Mouse (Mus musculus) liver, embryonic 11.5 days (tissue): ENCODE results near the gene Mrpl58. TPM values are rescaled to one million over a fixed set of nuclear protein-coding genes. Genes with fewer than 3 reads are reported as not detected.
"Not testable (repeated sequence)": the region's sequence is repeated elsewhere in the genome, so short reads cannot be mapped to it uniquely, and the experiment has no call there.

Experiments used
- ATAC-seq: fragments of 200-750 bp; cut with Nextera tagmentation; replicated peaks from 2 replicates; pipeline ENCODE4 v1.8.0; 2017; ENCODE audit warnings: moderate number of reproducible peaks, mild to moderate bottlenecking, moderate TSS enrichment, moderate library complexity; ENCODE audit not compliant: low FRiP score
- DNase-seq: peaks from one replicate; pipeline ENCODE4 v3.0.0-alpha.2; 2017; ENCODE audit warnings: low spot score
- H3K27ac ChIP-seq: fragments of 300-500 bp; sonication (generic); 2 replicates; pipeline ENCODE4 v1.5.1; 2014; ENCODE audit warnings: mild to moderate bottlenecking, low read depth, low read length, control low read depth
- H3K27me3 ChIP-seq: fragments of 300-500 bp; sonication (generic); replicated peaks from 2 replicates; pipeline ENCODE4 v1.6.1; 2014; ENCODE audit warnings: low read length, mixed read lengths; ENCODE audit not compliant: control insufficient read depth, insufficient read depth
- H3K36me3 ChIP-seq: fragments of 300-500 bp; sonication (generic); 2 replicates; pipeline ENCODE4 v1.6.1; 2014; ENCODE audit warnings: mild to moderate bottlenecking, low read length, moderate library complexity, mixed read lengths; ENCODE audit not compliant: control insufficient read depth, insufficient read depth
- H3K4me1 ChIP-seq: fragments of 300-500 bp; sonication (generic); replicated peaks from 2 replicates; pipeline ENCODE4 v1.6.1; 2014; ENCODE audit warnings: low read length, mixed read lengths; ENCODE audit not compliant: control insufficient read depth, insufficient read depth
- H3K4me2 ChIP-seq: fragments of 300-500 bp; sonication (generic); 2 replicates; pipeline ENCODE4 v1.6.1; 2014; ENCODE audit warnings: mild to moderate bottlenecking, control low read depth, moderate library complexity
- H3K4me3 ChIP-seq: fragments of 300-500 bp; sonication (generic); 2 replicates; pipeline ENCODE4 v1.5.1; 2014; ENCODE audit warnings: low read depth, low read length, control low read depth
- H3K9ac ChIP-seq: fragments of 300-500 bp; sonication (generic); 2 replicates; pipeline ENCODE4 v1.6.1; 2014; ENCODE audit warnings: low read depth, low read length, control low read depth
- H3K9me3 ChIP-seq: fragments of 300-500 bp; sonication (generic); 2 replicates; pipeline ENCODE4 v1.6.1; 2016; ENCODE audit warnings: low read length, inconsistent platforms, mixed read lengths; ENCODE audit not compliant: control insufficient read depth
- WGBS: fragments of 180-500 bp; shearing (Covaris S2); extraction: QIAGEN DNeasy Blood & Tissue Kit; methylation state at CpG from one replicate; pipeline ENCODE4 v1.1.7; 2014; 5-methylcytosine and 5-hydroxymethylcytosine counted together
- polyA plus RNA-seq: library from polyadenylated mRNA; unstranded; fragments of >200 nt; fragmentation: Nextera tagmentation; extraction: Ambion mirVana; gene quantifications from 2 replicates; pipeline ENCODE4 v1.2.1, GENCODE M21; 2014

The Mrpl58 gene
- polyA plus RNA-seq, 1 experiment from 2014 or later: 165 TPM

GRCm38 (mm10) chr11:115377254-115377653 is 26.3 kb upstream of the Mrpl58 start:
- no peaks in the 10 kb centered on the region for H3K36me3 ChIP-seq

DNA sequence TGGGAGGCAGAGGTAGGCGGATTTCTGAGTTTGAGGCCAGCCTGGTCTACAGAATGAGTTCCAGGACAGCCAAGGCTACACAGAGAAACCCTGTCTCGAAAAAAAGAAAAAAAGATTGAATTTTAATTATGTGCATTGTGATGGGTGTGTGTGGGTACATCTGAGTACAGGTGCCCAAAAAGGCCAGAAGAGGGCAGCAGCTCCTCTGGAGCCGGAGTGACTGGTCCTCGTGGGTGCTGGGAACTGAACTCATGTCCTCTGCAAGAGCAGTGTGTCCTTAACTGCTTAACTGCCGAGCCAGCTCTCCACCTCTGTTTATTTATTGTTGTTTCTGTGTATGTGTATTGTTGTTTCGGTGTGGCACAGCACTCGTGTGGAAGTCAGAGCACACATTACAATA is 25.7 kb upstream of the Mrpl58 start:
- H3K9ac ChIP-seq: no peak overlapping the region
- H3K36me3 ChIP-seq: no peaks in the 10 kb centered on the region
- ATAC-seq (no peak), DNase-seq (no peak)
- WGBS: 85% methylated on average over 7 of the region's 7 CpGs
- H3K27ac ChIP-seq: no peak overlapping the region
- no peaks in the 10 kb centered on the region for H3K9me3 ChIP-seq
- H3K4me3 ChIP-seq: no peak overlapping the region
- H3K27me3 ChIP-seq: peaks cover 52% of the 10 kb centered on the region
- H3K4me1 ChIP-seq: peaks cover 4% of the 10 kb centered on the region; the same call in 1 of the 2 replicates
- H3K4me2 ChIP-seq: no peak overlapping the region

More at GRCm38 (mm10) chr11:115377254-115377653, 26.3 kb upstream of the Mrpl58 start:
- no peak for DNase-seq
- H3K4me3 ChIP-seq: no peak overlapping the region
- peaks cover 47% of the 10 kb centered on the region for H3K27me3 ChIP-seq
- ATAC-seq: no peak
- WGBS: 80% methylated on average over 4 of the region's 4 CpGs
- no peaks in the 10 kb centered on the region for H3K9me3 ChIP-seq
- H3K27ac ChIP-seq: no peak overlapping the region
- H3K4me2 ChIP-seq: no peak overlapping the region
- peaks cover 4% of the 10 kb centered on the region; the same call in 1 of the 2 replicates for H3K4me1 ChIP-seq
- H3K9ac ChIP-seq: no peak overlapping the region

- Histone ChIP-seq H3K9ac (no peak overlapping the region), H3K27me3 (peaks cover 38% of the 10 kb centered on the region), H3K4me3 (no peak overlapping the region; the same call in 1 of the 2 replicates), H3K36me3 (no peaks in the 10 kb centered on the region), H3K4me2 (peak overlapping the region; percentile 73), H3K27ac (no peak overlapping the region), H3K9me3 (no peaks in the 10 kb centered on the region), H3K4me1 (peaks cover 7% of the 10 kb centered on the region)
- ATAC-seq (no peak), DNase-seq (no peak)
- 28% methylated on average over 9 of the region's 9 CpGs for WGBS
Observed at GRCm38 (mm10) chr11:115381276-115381675, 22.3 kb upstream of the Mrpl58 start.

DNA sequence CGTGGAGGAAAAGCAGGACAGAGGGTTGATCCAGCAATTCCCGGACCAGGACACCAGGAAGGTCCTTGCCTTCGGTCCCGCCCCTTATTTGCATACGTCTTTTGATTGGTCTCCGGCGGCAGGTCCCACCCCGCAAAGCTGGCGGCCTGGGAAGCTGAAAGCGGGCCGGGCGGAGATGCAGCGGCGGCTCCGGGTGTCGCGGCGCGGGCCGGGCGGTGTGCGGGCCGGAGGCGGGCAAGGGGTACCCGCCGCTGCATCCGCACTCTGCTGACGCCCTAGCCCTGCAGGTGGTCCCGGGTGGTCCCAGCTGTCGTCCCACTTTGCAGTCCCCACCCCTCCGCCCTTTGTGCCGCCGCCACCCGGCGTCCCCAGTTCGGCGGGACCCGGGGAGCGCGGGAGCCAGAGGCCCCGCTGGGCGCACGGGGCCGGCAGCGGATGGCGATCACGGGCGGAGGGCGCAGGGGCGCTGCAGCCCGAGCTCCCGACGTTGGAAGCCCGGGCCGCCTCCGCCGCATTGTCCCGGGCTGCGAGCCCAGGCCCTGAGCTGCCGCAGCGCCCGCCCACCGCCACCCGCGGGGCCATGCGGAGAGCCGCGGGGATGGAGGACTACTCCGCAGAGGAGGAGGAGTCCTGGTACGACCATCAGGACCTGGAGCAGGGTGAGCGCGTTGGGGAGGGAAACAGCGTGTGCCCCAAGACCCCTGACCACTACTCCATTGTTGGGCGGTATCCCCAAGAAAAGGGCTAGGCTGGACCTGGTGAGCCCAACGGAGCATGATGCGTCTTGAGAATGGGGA is 21.6 kb upstream of the Mrpl58 start, which contains the start of gene Cdr2l:
Cdr2l (plus strand) TSS at position 174 of the 797 bp plus-strand sequence.
- Histone ChIP-seq H3K36me3 (no peaks in the 10 kb centered on the region), H3K4me1 (peaks cover 7% of the 10 kb centered on the region), H3K4me2 (peak within 1 kb of the TSS; percentile 73), H3K9ac (peak within 1 kb of the TSS; percentile 59), H3K9me3 (no peaks in the 10 kb centered on the region), H3K27ac (no peak within 1 kb of the TSS), H3K27me3 (peaks cover 38% of the 10 kb centered on the region), H3K4me3 (peak within 1 kb of the TSS; percentile 63)
- peak; percentile 81 for DNase-seq
- 1% methylated on average over 75 of the region's 76 CpGs for WGBS
- ATAC-seq: peak; percentile 71

DNA sequence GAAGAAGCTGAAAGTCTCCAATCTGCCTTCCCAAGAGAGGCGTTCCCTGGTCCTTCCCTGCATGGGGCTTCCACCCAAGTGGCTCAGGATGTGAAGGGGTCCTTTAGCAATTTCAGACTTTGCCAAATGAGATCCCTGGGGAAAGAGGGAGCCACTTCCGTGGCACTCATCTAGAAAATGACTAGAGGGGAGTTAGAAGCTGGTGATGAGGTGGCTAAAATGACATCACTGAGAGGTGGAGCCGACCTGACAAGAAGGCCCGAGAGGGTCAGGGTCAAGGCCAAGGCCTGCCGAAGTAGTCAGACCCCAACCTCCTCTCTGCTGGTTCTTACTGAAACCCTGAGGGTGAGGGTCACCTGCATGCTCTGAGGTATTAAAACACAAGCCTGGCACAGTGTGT is 20.7 kb upstream of the Mrpl58 start:
- peaks cover 38% of the 10 kb centered on the region for H3K27me3 ChIP-seq
- WGBS: 23% methylated on average over 5 of the region's 5 CpGs
- no peak for ATAC-seq
- H3K4me2 ChIP-seq: peak overlapping the region; percentile 73
- H3K9me3 ChIP-seq: no peaks in the 10 kb centered on the region
- DNase-seq: no peak
- H3K4me3 ChIP-seq: peak overlapping the region; percentile 63
- no peak overlapping the region for H3K9ac ChIP-seq
- no peak overlapping the region for H3K27ac ChIP-seq
- H3K36me3 ChIP-seq: no peaks in the 10 kb centered on the region
- peaks cover 7% of the 10 kb centered on the region for H3K4me1 ChIP-seq

- Histone ChIP-seq H3K9me3 (no peaks in the 10 kb centered on the region), H3K4me2 (peak overlapping the region; percentile 73), H3K4me1 (peaks cover 7% of the 10 kb centered on the region), H3K4me3 (peak overlapping the region; percentile 63; the same call in 1 of the 2 replicates), H3K27me3 (peaks cover 38% of the 10 kb centered on the region), H3K27ac (peak overlapping the region; percentile 28; the same call in 1 of the 2 replicates), H3K36me3 (no peaks in the 10 kb centered on the region), H3K9ac (no peak overlapping the region)
- WGBS: 60% methylated on average over 16 of the region's 16 CpGs
- DNase-seq (no peak), ATAC-seq (no peak)
Observed at GRCm38 (mm10) chr11:115383701-115384474, 19.7 kb upstream of the Mrpl58 start.

DNA sequence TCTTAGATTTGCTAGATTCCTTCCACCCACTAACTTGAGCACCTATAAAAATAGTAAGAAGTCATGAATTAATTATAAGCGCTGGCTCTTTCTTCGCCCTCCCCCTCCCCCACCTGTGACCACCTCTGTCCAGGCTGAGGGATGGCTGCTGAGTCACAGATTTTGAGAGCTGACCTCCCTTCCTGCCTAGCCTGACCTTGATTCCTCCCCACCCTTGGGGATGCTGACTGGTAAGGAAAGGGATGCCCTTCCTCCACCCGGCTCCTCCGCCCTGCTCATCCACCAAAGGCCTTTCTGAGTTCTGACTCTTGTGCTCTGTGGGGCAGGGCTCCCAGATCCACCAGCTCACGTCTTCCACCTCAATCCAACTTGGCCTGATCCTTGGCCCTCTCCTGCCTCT is 19.0 kb upstream of the Mrpl58 start:
- H3K4me3 ChIP-seq: no peak overlapping the region
- no peaks in the 10 kb centered on the region for H3K9me3 ChIP-seq
- H3K9ac ChIP-seq: no peak overlapping the region
- H3K36me3 ChIP-seq: no peaks in the 10 kb centered on the region
- H3K4me2 ChIP-seq: no peak overlapping the region
- 72% methylated on average over 5 of the region's 5 CpGs for WGBS
- no peak overlapping the region for H3K27ac ChIP-seq
- peaks cover 7% of the 10 kb centered on the region for H3K4me1 ChIP-seq
- no peak for ATAC-seq
- peaks cover 38% of the 10 kb centered on the region for H3K27me3 ChIP-seq
- DNase-seq: no peak

DNA sequence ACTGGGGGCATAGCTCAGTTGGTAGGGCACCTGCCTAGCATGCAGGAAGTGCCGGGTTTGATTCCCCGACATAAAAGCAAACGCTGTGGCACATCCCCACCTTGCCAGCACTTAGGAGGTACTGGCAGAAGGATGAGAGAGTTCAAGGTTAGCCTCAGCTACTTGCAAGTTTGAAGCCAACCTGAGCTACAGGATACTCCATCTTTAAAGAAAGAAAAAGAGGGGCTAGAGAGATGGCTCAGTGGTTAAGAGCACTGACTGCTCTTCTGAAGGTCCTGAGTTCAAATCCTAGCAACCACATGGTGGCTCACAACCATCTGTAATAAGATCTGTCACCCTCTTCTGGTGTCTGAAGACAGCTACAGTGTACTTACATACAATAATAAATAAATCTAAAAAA is 16.7 kb upstream of the Mrpl58 start:
- H3K9me3 ChIP-seq, H3K4me3 ChIP-seq, ATAC-seq, H3K4me1 ChIP-seq, H3K9ac ChIP-seq, DNase-seq, H3K36me3 ChIP-seq, H3K27ac ChIP-seq, H3K4me2 ChIP-seq: not testable (repeated sequence)
- H3K27me3 ChIP-seq: peaks cover 31% of the 10 kb centered on the region
- 76% methylated on average over 3 of the region's 3 CpGs for WGBS
